Mouse (Mus musculus): ENCODE data around the gene AI837181.

DNA sequence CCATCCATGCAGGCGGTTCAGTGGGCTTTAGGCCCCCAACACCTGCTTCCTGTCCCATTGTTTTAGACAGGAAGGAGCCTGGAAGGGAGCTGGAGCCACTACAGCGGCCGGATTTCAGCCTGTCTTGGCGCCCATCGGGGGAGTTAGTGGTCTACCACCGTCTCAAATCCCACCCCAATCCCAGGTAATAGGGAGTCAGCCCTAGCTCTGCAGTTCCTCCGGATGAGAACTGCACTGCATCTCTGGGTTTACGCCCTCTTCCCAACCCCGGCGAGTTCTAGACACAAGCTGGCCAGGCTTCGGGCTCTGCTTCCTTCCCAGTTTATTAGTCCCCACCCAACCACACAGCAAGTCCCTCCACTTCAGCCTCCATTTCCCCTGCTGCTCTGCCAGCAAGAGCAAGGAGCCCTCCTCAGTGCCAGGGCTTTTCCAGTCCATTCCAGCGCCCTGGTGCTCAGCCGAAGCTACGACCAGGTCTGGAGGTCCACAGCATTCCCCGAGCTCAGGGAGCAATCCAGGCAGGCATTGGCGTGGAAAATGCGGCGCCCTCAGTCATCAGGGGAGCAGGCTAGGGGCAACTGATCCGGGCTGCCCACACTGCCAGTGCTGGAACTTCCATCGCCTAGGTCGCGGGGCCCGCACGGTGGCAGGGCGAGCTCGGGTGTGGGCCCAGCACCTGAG, 31.4 kb downstream of the AI837181 start:
- no peak for TF ChIP-seq CTCF (IDR thresholded peaks at IDR 0.05)
- peak; percentile 78; the same call in 1 of the 2 replicates for TF ChIP-seq EP300 (IDR thresholded peaks at IDR 0.05; ENCODE audit: insufficient read depth, low read depth, low read length)
